Mouse (Mus musculus): ENCODE results near the gene Arhgap22. TPM values are rescaled to one million over a fixed set of nuclear protein-coding genes. Genes with fewer than 3 reads are reported as not detected.
A peak's percentile ranks its signal among the peaks of the same experiment; 100 is the strongest.

The Arhgap22 gene
- total RNA-seq (2015) (0.22 and 0.35 TPM in 2 replicates), total RNA-seq (2017) (0.57 and 1.4 TPM in 2 replicates)

DNA sequence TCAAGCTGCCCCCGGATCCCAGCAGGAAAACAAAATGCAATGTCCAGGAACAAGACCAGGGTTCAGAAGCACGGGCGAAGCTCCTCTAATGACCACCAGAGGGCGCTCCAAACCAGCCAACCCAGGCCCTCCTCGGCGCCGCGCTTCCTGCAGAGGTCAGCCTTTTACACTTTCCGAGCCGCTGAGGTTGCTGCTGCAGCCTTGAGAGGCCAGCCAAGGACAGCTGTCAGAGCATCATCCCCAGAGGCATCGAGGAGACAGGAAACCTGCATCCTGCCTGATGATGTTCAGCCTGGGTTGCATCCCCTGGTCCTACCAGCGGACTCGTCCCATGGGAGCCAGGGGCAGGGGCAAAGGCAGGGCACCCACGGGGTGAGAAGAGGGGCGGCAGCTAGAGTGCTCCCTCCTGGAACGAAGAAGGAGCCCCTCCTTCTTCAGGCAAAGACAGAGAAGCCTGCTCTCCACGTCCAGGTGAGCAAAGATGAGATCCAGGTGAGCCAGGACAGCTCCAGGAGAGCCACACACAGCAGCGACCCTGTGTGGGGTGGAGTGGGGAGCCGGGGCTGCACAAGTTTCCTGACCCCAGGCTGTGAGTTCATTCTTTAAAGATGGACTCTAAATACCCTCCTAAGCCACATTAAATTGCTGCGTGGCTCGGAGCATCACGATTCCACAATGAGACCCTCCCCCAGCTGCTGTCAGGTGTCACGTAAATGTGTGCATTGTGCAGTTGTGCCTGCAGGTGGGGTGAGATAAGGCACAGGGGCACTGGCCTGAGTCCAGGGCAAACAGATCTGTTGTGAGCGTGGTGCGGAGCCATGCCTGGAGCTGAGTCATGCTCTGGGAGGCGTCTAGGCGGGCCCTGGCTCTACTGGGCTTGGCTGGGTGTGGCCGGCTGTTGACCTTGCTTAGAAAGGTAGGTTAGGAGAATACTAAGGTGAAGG is at the start of gene Arhgap22:
Gene Arhgap22, plus strand, starts transcription at position 204 of the 944 bp plus-strand sequence.
- ATAC-seq (replicated peaks; ENCODE audit: poor library complexity) = peak; percentile 83

DNA sequence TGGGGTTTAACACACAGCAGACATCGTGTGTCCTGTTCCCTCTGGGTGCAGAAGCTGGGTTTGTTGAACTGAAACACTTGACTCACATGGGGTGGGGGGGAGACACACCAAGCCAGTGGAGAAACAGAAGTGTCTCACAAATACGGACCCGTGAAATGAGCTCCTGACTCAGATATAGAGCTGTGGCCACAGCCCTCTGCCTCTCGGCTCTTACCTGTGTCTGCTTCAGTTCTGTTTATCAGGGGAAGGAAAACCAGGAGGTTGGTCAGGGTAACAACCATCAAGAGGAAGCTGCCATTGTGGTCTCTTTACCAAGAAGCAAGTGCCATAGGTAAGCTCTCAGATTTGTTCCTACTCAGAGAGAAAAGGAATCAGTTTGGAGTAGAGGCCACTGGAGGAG is 45.1 kb upstream of the Arhgap22 start:
- no peak for ATAC-seq (replicated peaks; ENCODE audit: poor library complexity)

DNA sequence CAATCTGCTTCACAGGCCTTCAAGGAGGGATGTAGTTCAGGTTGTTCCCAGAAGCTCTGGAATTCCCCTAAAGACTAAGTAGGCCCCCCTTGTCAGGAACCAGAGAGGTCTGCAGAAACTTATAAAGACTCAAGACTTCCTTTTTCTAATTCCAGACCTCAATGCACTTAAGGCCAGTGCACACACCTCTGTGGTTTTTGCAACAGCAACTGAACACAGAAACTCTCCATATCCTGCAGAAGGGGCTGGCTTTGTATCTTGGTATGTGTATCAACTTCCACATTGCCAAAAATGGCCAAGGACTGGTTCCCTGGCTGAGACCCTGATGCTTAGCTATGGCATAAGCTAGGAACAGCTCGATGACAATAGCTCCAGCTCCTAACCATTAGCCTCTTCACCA is 41.9 kb upstream of the Arhgap22 start:
- peak; percentile 21; the same call in 1 of the 2 replicates for ATAC-seq (replicated peaks; ENCODE audit: poor library complexity)

DNA sequence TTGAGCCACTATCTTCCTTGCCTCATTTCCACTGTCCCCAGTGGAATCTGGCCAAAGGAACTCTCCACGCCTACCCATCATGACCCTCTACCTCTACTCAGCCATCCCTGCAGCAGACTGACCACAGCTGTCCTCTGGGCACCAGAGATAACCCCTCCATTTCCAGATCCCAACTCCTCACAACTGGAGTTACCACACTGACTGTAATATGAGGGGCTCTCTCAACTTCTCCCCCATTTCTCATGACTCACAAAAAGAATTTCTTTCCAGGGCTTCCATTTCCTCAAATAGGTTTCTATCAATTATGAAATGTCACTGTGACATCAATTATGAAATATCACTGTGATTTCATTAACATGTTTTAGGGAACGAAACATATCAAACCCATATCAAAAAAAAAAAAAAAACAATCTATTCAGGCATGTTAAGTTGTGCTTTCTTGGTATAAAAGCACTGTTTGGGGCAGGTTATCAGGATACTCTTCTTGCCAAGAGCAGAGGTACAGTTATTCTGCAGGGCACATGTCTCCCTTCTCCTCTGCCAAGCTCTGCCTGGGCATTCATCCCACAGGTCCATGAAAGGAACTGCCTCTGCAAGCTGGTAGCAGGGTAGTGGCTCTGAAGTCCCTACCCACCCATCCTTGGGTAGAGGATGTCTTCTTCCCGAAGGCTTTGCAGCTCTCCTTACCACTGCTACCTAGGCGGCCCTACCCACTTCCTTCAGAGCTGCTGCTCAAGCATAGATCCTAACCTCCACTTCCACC is 38.6 kb upstream of the Arhgap22 start:
- ATAC-seq (replicated peaks; ENCODE audit: poor library complexity) = peak; percentile 61

DNA sequence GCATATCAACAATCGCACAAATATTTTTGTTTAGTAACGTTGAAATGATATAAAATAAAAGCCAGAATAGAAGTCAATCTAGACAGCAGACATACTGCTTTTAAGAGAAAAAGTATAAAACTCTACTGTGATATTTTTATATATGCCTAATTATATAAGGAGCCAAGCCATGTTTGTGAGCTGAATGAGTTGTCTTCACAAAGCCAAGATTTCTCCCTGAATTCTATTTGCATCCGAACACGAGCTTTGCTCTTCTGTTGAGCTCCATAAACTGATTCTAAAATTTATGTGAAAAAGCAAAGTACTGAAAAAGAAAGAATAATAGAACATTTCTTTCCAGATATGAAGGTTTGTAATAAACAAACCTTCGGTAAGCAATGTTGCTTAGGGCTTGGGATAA is 33.7 kb upstream of the Arhgap22 start:
- no peak for ATAC-seq (replicated peaks; ENCODE audit: poor library complexity)

DNA sequence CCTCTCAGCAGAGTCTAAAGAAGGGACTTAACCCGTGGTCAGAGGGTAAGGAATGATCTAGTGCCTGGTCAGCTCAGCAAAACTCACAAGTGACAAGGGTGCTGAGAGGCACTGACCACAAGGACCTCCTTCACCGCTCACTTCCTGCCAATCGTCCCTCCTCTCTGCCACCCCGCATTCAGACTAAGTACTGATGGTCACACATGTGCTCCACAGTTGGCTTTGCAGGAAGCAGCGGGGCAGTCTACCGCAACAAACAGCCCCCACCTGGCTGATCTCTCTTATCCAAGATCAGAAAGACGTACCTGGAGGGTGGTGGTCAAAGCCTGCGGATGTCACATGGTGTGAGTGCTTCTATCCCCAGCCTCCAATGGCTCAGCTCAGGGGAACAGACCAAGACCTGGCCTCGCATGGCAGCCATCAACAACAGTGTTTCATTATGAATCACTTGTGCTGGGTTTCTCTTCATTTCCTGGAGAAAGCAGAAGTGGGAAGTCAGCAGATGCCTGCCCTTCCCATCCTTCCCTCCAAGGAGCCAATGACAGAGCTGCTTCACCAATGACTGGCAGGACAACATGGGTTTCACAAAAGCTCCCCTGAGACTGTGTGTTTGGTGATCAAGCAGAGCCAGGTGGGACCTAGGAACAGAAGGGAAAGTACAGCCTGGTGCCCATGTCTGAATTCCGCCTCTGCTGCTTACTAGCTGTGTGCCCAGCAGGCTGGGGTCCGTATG is 28.6 kb upstream of the Arhgap22 start, which contains the start of gene Wdfy4:
Gene Wdfy4, minus strand, starts transcription at position 441 of the 733 bp plus-strand sequence.
- peak; percentile 95 for ATAC-seq (replicated peaks; ENCODE audit: poor library complexity)

DNA sequence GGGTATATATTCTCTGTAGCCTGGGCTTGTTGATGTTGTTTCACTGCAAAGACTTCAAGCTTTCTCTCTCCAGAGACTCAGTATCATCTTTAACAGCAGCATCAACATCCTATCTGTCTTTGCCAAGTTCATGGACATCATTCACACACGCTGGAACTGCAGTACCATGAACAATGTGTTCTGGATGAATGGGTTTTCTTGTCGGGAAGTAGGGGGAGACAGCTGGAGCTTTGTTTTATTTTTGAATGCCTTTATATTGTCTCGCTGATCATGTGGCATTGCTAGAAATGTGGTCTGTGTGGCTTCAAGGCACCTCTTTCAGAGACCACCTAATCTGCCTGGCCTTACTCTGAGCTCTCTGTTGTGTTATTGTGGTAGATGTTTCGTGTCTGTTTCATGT is 26.6 kb upstream of the Arhgap22 start:
- no peak for ATAC-seq (replicated peaks; ENCODE audit: poor library complexity)

DNA sequence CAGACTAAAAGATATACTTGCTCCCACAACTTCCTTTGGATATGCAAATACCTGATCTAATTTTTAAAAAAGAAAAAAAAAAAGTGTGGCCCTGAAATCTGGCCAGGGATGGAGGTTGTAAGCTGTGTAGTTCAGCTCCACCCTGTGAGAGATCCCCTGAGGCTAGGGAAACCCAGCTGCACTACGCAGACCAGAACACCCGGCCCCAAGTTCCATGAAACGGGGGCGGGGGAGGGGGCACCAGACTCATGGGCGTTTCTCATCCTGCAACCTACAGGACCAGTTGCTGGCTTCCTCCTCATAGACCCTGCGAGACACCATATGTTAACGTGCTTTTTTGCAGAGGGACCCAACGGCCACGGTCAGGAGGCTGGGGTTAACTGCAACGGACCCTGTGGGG is 24.6 kb upstream of the Arhgap22 start:
- no peak for ATAC-seq (replicated peaks; ENCODE audit: poor library complexity)

DNA sequence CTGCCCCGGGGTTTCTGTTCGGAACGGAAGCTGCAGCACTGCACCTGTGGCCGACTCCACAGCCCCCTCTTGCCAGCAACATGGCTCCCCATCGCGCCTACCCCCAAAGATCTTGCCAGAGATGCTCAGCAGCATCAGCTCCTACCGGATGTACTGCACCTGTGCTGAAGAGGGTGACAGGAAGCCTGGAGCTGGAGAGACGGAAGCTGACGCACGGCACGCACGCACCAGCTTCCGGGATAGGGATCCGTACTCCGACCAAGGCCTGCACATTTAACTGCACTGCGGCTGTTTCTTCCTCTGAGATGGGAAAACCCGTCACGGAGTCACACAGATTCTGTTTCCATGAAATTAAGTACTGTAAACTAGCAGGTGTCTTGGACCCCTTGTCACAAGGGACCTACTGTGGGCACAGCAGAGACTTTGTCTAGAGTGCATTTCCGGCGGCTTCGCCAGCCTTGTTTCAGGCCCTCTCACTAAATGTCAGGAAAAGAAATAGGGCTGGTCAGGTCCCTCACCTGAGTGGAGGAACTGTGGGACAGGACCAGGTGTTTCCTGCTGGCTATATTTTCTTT is 23.9 kb upstream of the Arhgap22 start:
- ATAC-seq (replicated peaks; ENCODE audit: poor library complexity) = no peak

DNA sequence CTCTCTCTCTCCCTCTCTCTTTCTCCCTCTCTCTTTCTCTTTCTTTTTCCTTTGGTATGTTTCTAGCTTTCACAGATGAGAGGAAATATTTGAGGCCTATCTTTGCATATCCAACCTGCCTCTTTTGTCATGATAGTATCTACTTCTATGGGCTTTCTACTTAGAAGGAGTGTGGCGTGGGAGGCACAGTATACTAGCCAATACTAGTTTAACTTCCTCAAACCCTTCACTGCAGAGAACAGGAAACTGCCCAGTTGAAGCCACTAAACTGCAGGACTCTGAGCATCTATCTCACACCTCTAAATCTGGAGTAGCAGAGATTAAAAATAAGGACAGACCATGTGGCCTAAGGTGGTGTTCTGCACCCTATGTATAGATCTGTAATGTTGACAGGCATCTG is 23.2 kb upstream of the Arhgap22 start:
- 0 out of 2 replicates have a peak, but pooled peaks have one; percentile 36 for ATAC-seq (replicated peaks; ENCODE audit: poor library complexity)

DNA sequence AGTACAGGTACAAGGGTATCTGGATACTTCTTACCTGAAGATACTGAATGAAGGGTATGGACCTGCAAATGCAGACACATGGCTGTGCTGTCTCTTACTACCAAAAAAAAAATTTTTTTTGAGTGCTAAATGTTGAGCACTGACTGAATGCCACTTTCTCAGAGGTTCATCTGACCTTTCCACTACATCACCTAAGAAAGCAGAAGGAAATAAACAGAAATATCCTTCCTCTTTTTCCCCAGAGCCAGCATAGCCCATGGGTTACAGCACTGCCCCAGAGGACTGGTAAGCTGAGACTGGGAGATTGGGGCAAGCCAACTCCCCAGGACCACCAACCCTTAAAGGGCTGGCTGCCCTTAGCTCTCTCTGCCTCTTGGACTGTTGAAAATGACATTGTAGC is 20.1 kb upstream of the Arhgap22 start:
- ATAC-seq (replicated peaks; ENCODE audit: poor library complexity) = peak; percentile 85

DNA sequence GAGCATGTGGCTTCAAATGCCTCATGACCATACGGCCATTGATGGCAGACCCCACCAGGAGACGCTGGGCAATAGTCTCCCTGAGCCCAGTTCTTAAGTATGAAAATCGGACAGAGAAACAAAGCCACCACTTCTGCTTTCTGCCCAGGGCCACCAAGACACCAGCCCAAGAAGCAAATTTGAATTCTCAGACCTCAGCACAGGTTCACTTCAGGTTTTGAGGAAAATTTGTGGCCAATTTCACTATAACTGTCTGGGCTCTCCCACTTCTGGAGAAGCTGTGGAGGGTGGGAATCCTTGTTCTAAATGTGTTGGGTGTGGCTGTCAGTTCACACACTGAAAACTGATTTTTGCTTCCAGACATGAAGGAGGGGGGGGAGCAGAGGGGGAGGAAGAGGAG is 19.6 kb upstream of the Arhgap22 start:
- peak; percentile 62 for ATAC-seq (replicated peaks; ENCODE audit: poor library complexity)

DNA sequence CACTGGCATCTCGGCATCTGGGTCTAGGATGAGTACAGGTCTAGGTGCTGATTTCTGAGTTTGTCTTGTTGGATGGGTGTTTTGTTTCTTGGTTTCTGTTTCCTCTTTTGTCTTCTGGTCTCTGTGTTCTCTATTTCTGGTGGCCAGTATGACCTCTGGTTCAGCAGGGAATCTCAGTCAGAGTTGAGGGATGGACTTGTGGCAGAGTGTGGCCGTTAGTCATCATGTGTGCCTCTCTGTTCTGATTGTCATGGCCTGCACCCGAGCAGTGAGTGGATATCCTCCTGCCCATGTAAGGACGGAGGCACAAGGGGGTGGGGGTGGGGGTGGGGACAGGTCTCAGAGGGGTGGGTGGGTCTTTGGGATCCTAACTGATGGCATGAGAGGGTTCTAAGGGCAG is 11.7 kb upstream of the Arhgap22 start:
- no peak for ATAC-seq (replicated peaks; ENCODE audit: poor library complexity)

DNA sequence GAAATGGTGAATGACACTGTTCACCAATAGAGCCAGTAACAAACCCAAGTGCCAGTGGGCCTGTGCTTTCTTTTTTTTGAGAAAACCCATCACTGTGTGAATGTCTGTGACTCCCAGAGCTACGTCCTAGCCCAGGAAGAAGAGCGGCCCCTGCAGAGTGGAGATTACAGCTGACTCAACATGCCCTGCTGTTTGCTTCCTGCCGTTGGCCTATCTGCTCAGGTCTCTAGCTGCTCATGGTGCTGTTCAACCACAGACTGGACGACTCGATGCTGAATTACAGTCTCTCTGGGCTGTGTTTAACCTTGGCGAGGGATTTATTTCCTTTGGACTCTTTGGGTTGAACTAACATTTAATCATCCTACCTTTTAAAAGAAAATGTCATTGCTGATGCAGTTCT is 10.9 kb upstream of the Arhgap22 start:
- peak; percentile 75 for ATAC-seq (replicated peaks; ENCODE audit: poor library complexity)

DNA sequence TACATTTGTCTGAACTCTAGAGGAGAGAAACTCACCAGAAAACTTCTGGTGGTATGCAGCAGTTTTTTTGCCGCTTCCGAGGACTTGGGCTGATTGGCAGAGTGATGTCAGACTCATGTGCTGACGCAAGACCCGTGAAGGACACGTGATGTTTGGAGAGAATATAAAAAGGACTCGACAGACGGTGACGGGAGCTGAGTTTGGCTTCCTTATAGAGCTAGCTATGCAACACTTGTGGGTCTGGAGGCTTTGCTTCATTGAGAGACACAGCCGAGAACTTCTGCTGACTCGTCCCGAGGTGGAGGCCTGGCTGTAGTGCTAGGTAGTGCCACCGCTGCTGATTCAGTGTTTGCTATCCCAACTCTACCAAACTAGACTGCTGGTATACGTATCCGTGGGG is 10.0 kb upstream of the Arhgap22 start:
- ATAC-seq (replicated peaks; ENCODE audit: poor library complexity) = peak; percentile 55

DNA sequence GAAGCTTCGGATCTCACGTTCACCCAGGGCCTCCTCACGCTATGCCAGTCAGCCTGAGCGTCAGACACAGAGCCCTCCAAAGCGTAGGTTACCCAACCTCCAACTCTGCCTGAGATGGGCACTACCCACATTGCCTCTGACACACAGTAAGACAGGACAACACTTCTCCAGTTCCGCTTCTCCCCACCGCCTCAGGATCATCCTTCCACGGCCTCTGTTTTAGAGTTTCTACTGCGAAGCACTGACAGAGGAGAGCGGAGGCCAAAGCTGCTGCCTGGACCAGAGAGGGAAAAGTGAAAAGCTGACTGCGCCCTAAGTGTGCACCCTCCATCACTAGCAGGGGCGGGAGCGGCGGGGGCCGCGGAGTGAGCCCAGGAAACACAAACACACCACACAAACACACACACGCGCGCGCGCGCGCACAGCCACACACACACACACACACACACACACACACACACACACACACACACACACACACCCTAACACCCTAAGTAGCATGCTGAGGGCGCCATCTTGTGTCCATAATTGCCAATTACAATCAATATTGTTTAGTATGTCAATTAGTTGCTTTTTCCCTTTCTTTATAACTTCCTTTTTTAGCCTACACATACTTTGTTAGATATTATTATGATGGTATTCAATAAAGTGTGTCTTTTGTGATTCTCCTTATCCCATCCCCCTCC is 8.4 kb upstream of the Arhgap22 start:
- peak; percentile 29; the same call in 1 of the 2 replicates for ATAC-seq (replicated peaks; ENCODE audit: poor library complexity)

DNA sequence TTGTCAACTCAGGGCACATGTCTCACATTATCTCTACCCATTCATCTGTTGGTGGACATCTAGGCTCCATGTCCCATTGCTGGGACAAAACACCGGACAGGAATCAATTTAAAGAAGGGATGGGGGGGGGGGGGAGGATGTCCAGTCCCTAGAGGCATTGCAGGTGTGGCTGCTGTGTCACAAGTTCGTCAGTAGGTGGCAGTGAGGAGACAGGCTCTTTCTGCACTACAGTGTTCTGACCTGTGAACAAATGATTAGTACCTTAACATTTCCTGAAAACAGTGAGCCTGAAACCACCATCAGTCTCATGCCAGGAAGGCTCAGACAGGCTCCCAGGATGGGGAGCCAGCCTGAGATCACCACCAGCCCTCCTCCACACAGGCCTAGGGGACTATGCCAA is 6.8 kb upstream of the Arhgap22 start:
- peak; percentile 58 for ATAC-seq (replicated peaks; ENCODE audit: poor library complexity)

DNA sequence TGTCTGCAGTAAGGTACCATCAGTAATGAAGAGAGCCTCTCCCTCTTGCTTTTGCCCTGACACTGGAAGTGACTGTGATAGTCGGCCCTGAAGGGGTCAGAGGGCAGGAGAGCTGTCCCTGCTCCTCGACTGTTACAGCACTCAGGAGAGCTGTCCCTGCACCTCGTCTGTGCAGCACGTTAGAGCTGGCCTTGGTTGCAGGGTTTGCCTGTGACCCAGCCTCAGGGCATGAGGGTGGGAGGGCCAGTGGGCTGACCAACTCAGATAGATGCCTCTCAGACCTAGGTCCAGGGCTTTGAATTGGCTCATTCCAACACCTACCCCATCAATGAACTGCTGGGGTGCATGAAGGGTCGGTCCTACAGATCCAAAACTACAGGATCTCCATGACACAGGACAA is 5.5 kb upstream of the Arhgap22 start:
- no peak for ATAC-seq (replicated peaks; ENCODE audit: poor library complexity)

DNA sequence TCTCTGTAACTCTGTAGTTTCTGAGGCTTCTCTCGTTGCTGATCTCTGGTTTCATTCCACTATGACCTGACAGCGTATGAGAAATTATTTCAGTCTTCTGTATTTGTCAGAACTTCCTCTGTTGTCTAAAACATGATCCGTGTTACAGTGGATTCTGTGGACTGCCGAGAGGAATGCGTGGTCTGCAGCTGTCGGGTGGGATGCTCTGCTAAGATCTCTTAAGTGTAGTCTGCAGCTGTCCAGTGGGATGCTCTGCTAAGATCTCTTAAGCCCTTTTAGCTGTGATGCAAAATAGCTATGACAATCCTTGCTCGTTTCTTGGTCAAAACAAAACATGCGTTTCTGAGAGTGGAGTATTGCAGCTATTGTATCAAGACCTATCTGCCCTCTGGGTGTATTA is 3.0 kb upstream of the Arhgap22 start:
- ATAC-seq (replicated peaks; ENCODE audit: poor library complexity) = no peak

Data from megakaryocyte progenitor cell, adult 5-6 weeks (primary cell).